Mouse (Mus musculus): ENCODE results near the gene Abca4.

- no peak for TF ChIP-seq CTCF (IDR thresholded peaks at IDR 0.05; ENCODE audit: control insufficient read depth, insufficient read depth, insufficient replicate concordance, low read depth, low read length)
- TF ChIP-seq POLR2A (IDR thresholded peaks at IDR 0.05; ENCODE audit: control insufficient read depth, low read depth, low read length), result no peak
These were observed 96.6 kb downstream of the Abca4 start for GRCm38 (mm10) chr3:122140589-122141400.
